In the genomic region with DNA sequence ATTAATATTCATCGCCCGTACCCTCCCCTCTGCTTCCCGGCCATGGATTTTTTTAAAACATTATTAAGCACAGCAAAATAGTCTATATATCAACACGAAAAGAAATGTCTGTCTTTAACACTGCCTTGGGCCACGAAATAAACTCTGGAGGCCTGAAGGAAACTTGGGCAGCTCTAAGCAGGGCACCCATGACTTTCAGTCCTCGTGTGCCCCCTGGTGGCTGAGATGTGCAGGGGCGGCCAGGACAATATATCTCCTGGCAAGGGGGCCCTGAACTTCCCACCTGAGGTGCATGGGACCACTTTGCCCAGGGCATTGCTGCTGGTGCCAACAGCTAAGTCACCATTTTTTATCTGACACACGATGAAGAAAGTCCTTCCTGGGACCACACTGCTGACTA, we compare ENCODE assay signal across 8 mouse cellular contexts. TPM values are rescaled to one million over a fixed set of nuclear protein-coding genes. Genes with fewer than 3 reads are reported as not detected.
DNase-seq lines count a peak whose midpoint lies in the region; ATAC-seq and TF ChIP-seq lines count a peak whose summit lies in the region.

No protein-coding gene starts in this region.

- H3K4me1 ChIP-seq in hindbrain, postnatal 0 days (ENCODE audit: insufficient read depth, low read length), result no peaks in the 10 kb centered on the region

- no peak overlapping the region for H3K9ac ChIP-seq in hindbrain, postnatal 0 days (replicated peaks; ENCODE audit: low read length)

- WGBS in hindbrain, postnatal 0 days, result 17% methylated on average over 8 of the region's 8 CpGs

- ATAC-seq in hindbrain, postnatal 0 days, result peak; percentile 70; the same call in 1 of the 2 replicates
- peak; percentile 87 for ATAC-seq in megakaryocyte-erythroid progenitor cell, adult 5-6 weeks (replicated peaks; ENCODE audit: low FRiP score, low TSS enrichment, poor library complexity, severe bottlenecking)

- H3K4me2 ChIP-seq in hindbrain, postnatal 0 days (ENCODE audit: low read depth, low read length), result no peak overlapping the region

- peaks cover 5% of the 10 kb centered on the region for H3K36me3 ChIP-seq in hindbrain, postnatal 0 days (ENCODE audit: insufficient read depth, low read length)

- peak; percentile 80 for DNase-seq in T-cell, adult 2 months (ENCODE audit: low spot score)
- peak; percentile 72 for DNase-seq in cerebellum, adult 9-10 months
- DNase-seq in frontal cortex, postnatal 14 days (ENCODE audit: low spot score in 2 of 2), result peak; percentile 54 to 75
- DNase-seq in hindbrain, postnatal 0 days (ENCODE audit: low spot score), result peak; percentile 86
- peak; percentile 45 for DNase-seq in left cerebral cortex, adult 11 months (ENCODE audit: low spot score)
- peak; percentile 67 for DNase-seq in right cerebral cortex, postnatal 25 days
- peak; percentile 88 for DNase-seq in urinary bladder, postnatal 25 days (ENCODE audit: low spot score)

- H3K9me3 ChIP-seq in hindbrain, postnatal 0 days (ENCODE audit: low read length), result no peaks in the 10 kb centered on the region

- H3K27ac ChIP-seq in hindbrain, postnatal 0 days, result no peak overlapping the region

- no peak overlapping the region for H3K4me3 ChIP-seq in hindbrain, postnatal 0 days (ENCODE audit: low read length)

- H3K27me3 ChIP-seq in hindbrain, postnatal 0 days (ENCODE audit: insufficient read depth, low read length), result no peaks in the 10 kb centered on the region

- peak; percentile 98 for TF ChIP-seq CTCF in hindbrain, postnatal 0 days (IDR thresholded peaks at IDR 0.05; ENCODE audit: low read depth)

RNA-seq across cellular contexts. Expression of a gene that starts 27.3 kb away (rescaled TPM):
- total RNA-seq in hindbrain, postnatal 0 days (2014; rRNA removed), result 7.4 and 8.5 TPM in 2 replicates
- polyA plus RNA-seq in hindbrain, postnatal 0 days (2015; fragmentation: Nextera tagmentation; extraction: Ambion mirVana), result 6.5 and 6.6 TPM in 2 replicates
- total RNA-seq in megakaryocyte-erythroid progenitor cell, adult 5-6 weeks (2014; fragmentation: Nextera tagmentation), result 0.44 and 0.69 TPM in 2 replicates
- total RNA-seq in megakaryocyte-erythroid progenitor cell, adult 5-6 weeks (2017), result 0.33 and 0.46 TPM in 2 replicates
